Mouse (Mus musculus) lung, postnatal 0 days (tissue): ENCODE results near the gene Hcn4. TPM values are rescaled to one million over a fixed set of nuclear protein-coding genes. Genes with fewer than 3 reads are reported as not detected.

Source experiments
- ATAC-seq: fragments of 200-750 bp; cut with Nextera tagmentation; 2 replicates; pipeline ENCODE4 v1.8.0; 2017; ENCODE audit warnings: moderate library complexity
- DNase-seq: peaks from one replicate; pipeline ENCODE4 v3.0.0-alpha.2; 2016; ENCODE audit warnings: low spot score
- H3K27ac ChIP-seq: fragments of 300-500 bp; sonication (generic); 2 replicates; pipeline ENCODE4 v1.5.1; 2014; ENCODE audit warnings: antibody characterized with exemption, mild to moderate bottlenecking, low read length, mixed read lengths
- H3K27me3 ChIP-seq: fragments of 300-500 bp; sonication (generic); replicated peaks from 2 replicates; pipeline ENCODE4 v1.6.1; 2014; ENCODE audit warnings: low read length, mixed read lengths; ENCODE audit not compliant: insufficient read depth
- H3K36me3 ChIP-seq: fragments of 300-500 bp; sonication (generic); 2 replicates; pipeline ENCODE4 v1.6.1; 2014; ENCODE audit warnings: low read length, mixed read lengths; ENCODE audit not compliant: insufficient read depth
- H3K4me1 ChIP-seq: fragments of 300-500 bp; sonication (generic); 2 replicates; pipeline ENCODE4 v1.6.1; 2014; ENCODE audit warnings: antibody characterized with exemption, low read depth, low read length, mixed read lengths; ENCODE audit not compliant: insufficient read depth
- H3K4me2 ChIP-seq: fragments of 300-500 bp; sonication (generic); replicated peaks from 2 replicates; pipeline ENCODE4 v1.6.1; 2014; ENCODE audit warnings: low read depth, mild to moderate bottlenecking, low read length, moderate library complexity, mixed read lengths
- H3K4me3 ChIP-seq: fragments of 300-500 bp; sonication (generic); 2 replicates; pipeline ENCODE4 v1.5.1; 2014; ENCODE audit warnings: low read depth, low read length
- H3K9ac ChIP-seq: fragments of 300-500 bp; sonication (generic); replicated peaks from 2 replicates; pipeline ENCODE4 v1.6.1; 2014; ENCODE audit warnings: low read depth, mild to moderate bottlenecking
- H3K9me3 ChIP-seq: fragments of 300-500 bp; sonication (generic); 2 replicates; pipeline ENCODE4 v1.6.1; 2016; ENCODE audit warnings: low read length, mixed read lengths
- CTCF ChIP-seq: IDR thresholded peaks from 2 replicates; pipeline ENCODE4 v1.5.1; 2016; ENCODE audit warnings: antibody characterized with exemption, mild to moderate bottlenecking
- EP300 ChIP-seq: IDR thresholded peaks from 2 replicates; pipeline ENCODE4 v1.6.1; 2016; ENCODE audit warnings: antibody characterized with exemption, mild to moderate bottlenecking, control low read depth
- WGBS: fragments of 180-500 bp; shearing (Covaris S2); extraction: QIAGEN DNeasy Blood & Tissue Kit; methylation state at CpG from one replicate; pipeline ENCODE4 v1.1.7; 2014; 5-methylcytosine and 5-hydroxymethylcytosine counted together
- polyA plus RNA-seq: library from polyadenylated mRNA; unstranded; fragments of >200 nt; fragmentation: Nextera tagmentation; extraction: Ambion mirVana; gene quantifications from 2 replicates; pipeline ENCODE4 v1.2.1, GENCODE M21; 2015

The Hcn4 gene
- polyA plus RNA-seq, 1 experiment from 2014 or later: 0.06 TPM

GRCm38 (mm10) chr9:58876946-58877625 lies 53.9 kb downstream of the Hcn4 start:
- Histone ChIP-seq H3K9me3 (no peaks in the 10 kb centered on the region), H3K27me3 (no peaks in the 10 kb centered on the region), H3K36me3 (peaks cover 17% of the 10 kb centered on the region), H3K27ac (no peak overlapping the region), H3K4me2 (no peak overlapping the region), H3K4me3 (no peak overlapping the region), H3K9ac (no peak overlapping the region), H3K4me1 (no peaks in the 10 kb centered on the region)
- no peak for DNase-seq
- TF ChIP-seq EP300 (no peak), CTCF (no peak)
- 83% methylated on average over 6 of the region's 6 CpGs for WGBS
- no peak for ATAC-seq

- no peak for TF ChIP-seq CTCF
- TF ChIP-seq EP300: no peak
- no peak overlapping the region for H3K4me2 ChIP-seq
- 68% methylated on average over 1 of the region's 1 CpGs for WGBS
- H3K9me3 ChIP-seq: no peaks in the 10 kb centered on the region
- H3K27ac ChIP-seq: no peak overlapping the region
- peaks cover 19% of the 10 kb centered on the region for H3K36me3 ChIP-seq
- H3K27me3 ChIP-seq: no peaks in the 10 kb centered on the region
- no peak overlapping the region for H3K4me3 ChIP-seq
- no peak for DNase-seq
- no peak overlapping the region for H3K9ac ChIP-seq
- no peak for ATAC-seq
- no peaks in the 10 kb centered on the region for H3K4me1 ChIP-seq
Observed at GRCm38 (mm10) chr9:58879836-58880235, 56.6 kb downstream of the Hcn4 start.

GRCm38 (mm10) chr9:58882686-58883085 lies 59.5 kb downstream of the Hcn4 start:
- no peaks in the 10 kb centered on the region for H3K9me3 ChIP-seq
- peaks cover 17% of the 10 kb centered on the region for H3K36me3 ChIP-seq
- no peaks in the 10 kb centered on the region for H3K4me1 ChIP-seq
- no peak for TF ChIP-seq EP300
- TF ChIP-seq CTCF: no peak
- no peaks in the 10 kb centered on the region for H3K27me3 ChIP-seq
- no peak overlapping the region for H3K27ac ChIP-seq
- H3K4me3 ChIP-seq: no peak overlapping the region
- WGBS: 52% methylated on average over 1 of the region's 1 CpGs
- H3K9ac ChIP-seq: no peak overlapping the region
- DNase-seq: no peak
- H3K4me2 ChIP-seq: no peak overlapping the region
- no peak for ATAC-seq

- peaks cover 12% of the 10 kb centered on the region for H3K36me3 ChIP-seq
- 86% methylated on average over 12 of the region's 12 CpGs for WGBS
- no peak overlapping the region for H3K27ac ChIP-seq
- no peak for DNase-seq
- ATAC-seq: no peak
- H3K4me3 ChIP-seq: no peak overlapping the region
- no peaks in the 10 kb centered on the region for H3K9me3 ChIP-seq
- no peaks in the 10 kb centered on the region for H3K4me1 ChIP-seq
- no peak overlapping the region for H3K9ac ChIP-seq
- TF ChIP-seq CTCF: no peak
- no peak for TF ChIP-seq EP300
- no peaks in the 10 kb centered on the region for H3K27me3 ChIP-seq
- H3K4me2 ChIP-seq: no peak overlapping the region
Observed at GRCm38 (mm10) chr9:58889782-58890448, 66.7 kb downstream of the Hcn4 start.

- ATAC-seq (no peak), DNase-seq (no peak)
- no peak overlapping the region for H3K27ac ChIP-seq
- 92% methylated on average over 8 of the region's 8 CpGs for WGBS
- no peaks in the 10 kb centered on the region for H3K4me1 ChIP-seq
- H3K36me3 ChIP-seq: peaks cover 8% of the 10 kb centered on the region
- no peaks in the 10 kb centered on the region for H3K9me3 ChIP-seq
- H3K27me3 ChIP-seq: no peaks in the 10 kb centered on the region
- H3K4me3 ChIP-seq: no peak overlapping the region
- TF ChIP-seq CTCF (no peak), EP300 (no peak)
- H3K9ac ChIP-seq: no peak overlapping the region
- H3K4me2 ChIP-seq: no peak overlapping the region
Observed at GRCm38 (mm10) chr9:58890893-58891292, 67.7 kb downstream of the Hcn4 start.

- no peaks in the 10 kb centered on the region for H3K9me3 ChIP-seq
- TF ChIP-seq EP300 (no peak), CTCF (no peak)
- WGBS: 75% methylated on average over 6 of the region's 6 CpGs
- H3K4me2 ChIP-seq: no peak overlapping the region
- H3K27me3 ChIP-seq: no peaks in the 10 kb centered on the region
- peaks cover 7% of the 10 kb centered on the region for H3K36me3 ChIP-seq
- no peaks in the 10 kb centered on the region for H3K4me1 ChIP-seq
- no peak overlapping the region for H3K27ac ChIP-seq
- no peak overlapping the region for H3K4me3 ChIP-seq
- ATAC-seq (no peak), DNase-seq (no peak)
- H3K9ac ChIP-seq: no peak overlapping the region
Observed at GRCm38 (mm10) chr9:58891840-58892640, 68.8 kb downstream of the Hcn4 start.
